Mouse (Mus musculus): Measurements from ENCODE around the gene Nolc1.

DNA sequence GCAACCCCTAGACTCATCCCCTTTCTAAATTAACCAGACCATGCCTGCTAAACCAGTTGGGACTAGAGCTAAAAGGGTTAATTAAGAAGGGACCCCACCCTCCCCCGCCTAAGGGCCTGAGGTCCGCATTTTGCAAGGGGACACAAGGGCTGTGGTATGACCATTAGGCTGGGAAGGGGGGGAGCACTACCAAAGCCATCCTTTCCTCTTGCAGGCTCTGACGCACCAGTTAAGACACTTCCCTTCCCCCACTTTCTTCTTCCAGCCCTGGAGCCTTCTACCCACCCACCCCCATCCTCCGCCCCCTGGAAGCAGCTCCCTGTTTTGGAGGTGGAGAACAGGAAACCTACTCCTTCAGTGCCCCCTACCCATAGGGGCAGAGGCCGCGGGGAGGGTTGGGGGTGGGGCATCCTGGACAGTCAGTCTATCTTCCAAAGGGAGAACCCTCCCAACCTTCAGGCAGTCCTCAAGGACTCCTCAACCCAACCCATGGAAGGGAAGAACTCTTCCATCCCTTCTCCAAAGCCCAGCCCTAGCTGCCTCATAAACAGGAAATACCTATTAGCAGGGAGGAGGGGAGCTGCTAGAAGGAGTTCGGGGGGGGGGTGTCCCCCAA is 29.9 kb upstream of the Nolc1 start:
- no peak for TF ChIP-seq USF1 (IDR thresholded peaks at IDR 0.05; ENCODE audit: low read depth)
- TF ChIP-seq POLR2AphosphoS2 (IDR thresholded peaks at IDR 0.05; ENCODE audit: insufficient read length, low read depth) = no peak
- no peak for TF ChIP-seq REST (IDR thresholded peaks at IDR 0.05; ENCODE audit: insufficient read depth, insufficient read length)
- no peak for TF ChIP-seq MAX (IDR thresholded peaks at IDR 0.05; ENCODE audit: low read depth)
- no peak for TF ChIP-seq TCF12 (IDR thresholded peaks at IDR 0.05; ENCODE audit: insufficient read depth, poor library complexity, severe bottlenecking)
- no peak for TF ChIP-seq POLR2A (IDR thresholded peaks at IDR 0.05; ENCODE audit: insufficient read length, low read depth)
- no peak for TF ChIP-seq MYOG (IDR thresholded peaks at IDR 0.05; ENCODE audit: control insufficient read depth in 1 of 3, insufficient read depth in 1 of 3, insufficient read length in 2 of 3, low read depth in 2 of 3)
- no peak for TF ChIP-seq CEBPB (IDR thresholded peaks at IDR 0.05; ENCODE audit: insufficient read depth, poor library complexity, severe bottlenecking)
- TF ChIP-seq MYOD1 (IDR thresholded peaks at IDR 0.05; ENCODE audit: control insufficient read depth in 1 of 3, insufficient read length in 2 of 3, low read depth in 2 of 3) = no peak
- no peak for TF ChIP-seq E2F4 (IDR thresholded peaks at IDR 0.05; ENCODE audit: insufficient read depth)
- TF ChIP-seq SRF (IDR thresholded peaks at IDR 0.05; ENCODE audit: control insufficient read depth, insufficient read length, low read depth) = no peak
